Mouse (Mus musculus): ENCODE results near the gene Cep135. TPM values are rescaled to one million over a fixed set of nuclear protein-coding genes. Genes with fewer than 3 reads are reported as not detected.
A peak's percentile ranks its signal among the peaks of the same experiment; 100 is the strongest.

Cep135 gene
- polyA plus RNA-seq (2014; fragmentation: Nextera tagmentation; extraction: Ambion mirVana): 12.2 and 15.5 TPM in 2 replicates

DNA sequence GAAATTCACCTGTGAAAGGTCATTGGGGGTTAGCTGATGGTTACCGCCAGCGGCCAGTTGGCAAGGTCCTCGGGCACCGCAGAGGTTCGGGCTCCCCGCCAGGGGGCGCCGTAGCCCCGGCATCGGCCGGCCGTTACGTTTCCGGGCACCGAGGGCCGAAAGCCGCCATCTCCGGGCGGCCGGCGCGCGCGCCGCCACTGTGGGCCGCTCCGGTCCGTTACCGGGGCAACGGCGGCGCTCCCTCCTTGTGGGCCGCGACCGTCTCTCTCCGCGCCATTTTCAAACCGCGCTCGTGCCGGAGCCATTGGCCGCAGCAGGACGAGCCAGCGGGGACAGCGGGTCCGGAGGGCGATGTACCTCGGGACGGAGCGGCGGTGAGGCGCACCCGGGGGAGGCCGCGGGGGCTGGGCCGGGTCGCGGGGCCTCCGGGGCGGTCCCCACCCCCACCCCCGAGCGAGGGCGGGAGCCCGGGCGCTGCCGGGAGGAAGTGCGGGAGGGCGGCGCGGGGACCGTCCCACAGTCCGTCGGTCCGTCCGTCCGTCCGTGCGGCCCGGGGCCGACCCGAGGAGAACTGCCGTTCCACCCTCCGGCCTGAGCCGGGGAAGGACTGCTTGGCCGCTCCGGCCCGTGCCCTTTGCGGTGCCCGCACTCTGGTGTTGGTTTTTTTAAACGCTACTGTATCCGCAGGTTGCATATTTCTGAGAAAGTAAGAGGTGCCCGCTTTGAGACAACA lies at the start of gene Cep135:
Gene Cep135, plus strand, starts transcription at position 148 of the 733 bp plus-strand sequence.
- Histone ChIP-seq H3K9ac (ENCODE audit: low read length) (peak within 1 kb of the TSS; percentile 95), H3K27me3 (ENCODE audit: control insufficient read depth, insufficient read depth, low read length) (no peaks in the 10 kb centered on the region), H3K36me3 (ENCODE audit: control insufficient read depth, insufficient read depth, low read length) (peaks cover 3% of the 10 kb centered on the region; the same call in 1 of the 2 replicates), H3K4me1 (replicated peaks; ENCODE audit: control insufficient read depth, insufficient read depth, low read length) (peaks cover 3% of the 10 kb centered on the region; the same call in 1 of the 2 replicates), H3K4me3 (ENCODE audit: low read depth, low read length) (peak within 1 kb of the TSS; percentile 91), H3K27ac (ENCODE audit: low read depth, low read length) (peak within 1 kb of the TSS; percentile 77), H3K9me3 (ENCODE audit: control insufficient read depth, low read length) (no peaks in the 10 kb centered on the region), H3K4me2 (ENCODE audit: low read depth, low read length, severe bottlenecking) (peak within 1 kb of the TSS; percentile 60)
- peak; percentile 98 for ATAC-seq (replicated peaks; ENCODE audit: low FRiP score)
- under 1% methylated on average over 64 of the region's 92 CpGs for WGBS
- DNase-seq (ENCODE audit: low spot score): peak; percentile 96

DNA sequence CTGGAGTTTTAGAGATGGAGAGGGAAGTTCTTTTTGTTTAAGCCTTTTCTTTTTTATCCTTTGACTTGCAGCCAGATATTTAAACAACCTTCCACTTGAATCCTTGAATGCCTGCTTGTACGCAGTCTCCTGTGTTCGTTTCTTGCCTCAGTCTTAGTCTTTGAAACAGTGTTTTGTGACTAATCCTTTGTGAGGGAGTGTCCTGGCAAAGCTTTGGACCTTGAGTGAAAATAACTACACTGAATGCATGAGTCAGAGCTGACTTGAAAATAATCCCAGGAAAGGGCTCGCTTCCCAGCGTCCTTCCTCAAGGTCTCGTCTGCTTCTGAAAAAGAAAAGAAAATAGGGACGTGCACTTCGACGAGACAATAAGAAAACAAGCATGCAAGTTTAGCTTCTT lies 48.3 kb upstream of the Cep135 start:
- H3K27me3 ChIP-seq (ENCODE audit: control insufficient read depth, insufficient read depth, low read length): no peaks in the 10 kb centered on the region
- peaks cover 4% of the 10 kb centered on the region; the same call in 1 of the 2 replicates for H3K36me3 ChIP-seq (ENCODE audit: control insufficient read depth, insufficient read depth, low read length)
- 78% methylated on average over 8 of the region's 8 CpGs for WGBS
- ATAC-seq (replicated peaks; ENCODE audit: low FRiP score) (no peak), DNase-seq (ENCODE audit: low spot score) (no peak)
- H3K9ac ChIP-seq (ENCODE audit: low read length): no peak overlapping the region
- no peak overlapping the region for H3K4me3 ChIP-seq (ENCODE audit: low read depth, low read length)
- H3K4me2 ChIP-seq (ENCODE audit: low read depth, low read length, severe bottlenecking): no peak overlapping the region
- H3K27ac ChIP-seq (ENCODE audit: low read depth, low read length): no peak overlapping the region
- H3K9me3 ChIP-seq (ENCODE audit: control insufficient read depth, low read length): no peaks in the 10 kb centered on the region
- no peaks in the 10 kb centered on the region for H3K4me1 ChIP-seq (replicated peaks; ENCODE audit: control insufficient read depth, insufficient read depth, low read length)

DNA sequence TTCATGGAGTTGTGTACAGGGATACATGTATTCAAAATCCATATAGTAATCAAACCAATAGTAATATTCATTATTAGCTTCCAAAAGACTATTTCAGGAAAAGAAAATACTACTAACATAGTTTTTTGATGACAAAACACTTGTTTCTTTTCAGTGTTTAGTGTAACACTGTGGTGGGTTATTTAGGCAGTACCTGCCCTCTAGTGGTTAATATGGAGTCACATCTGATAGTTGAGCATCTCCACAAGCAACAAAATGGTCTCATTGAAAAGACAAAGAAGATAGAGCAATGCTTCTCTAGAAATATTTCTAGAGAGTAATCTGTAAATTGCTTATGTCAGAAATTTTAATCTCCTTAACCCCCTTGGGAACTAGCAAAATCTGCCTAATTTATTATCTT lies 47.7 kb upstream of the Cep135 start:
- Histone ChIP-seq H3K4me1 (replicated peaks; ENCODE audit: control insufficient read depth, insufficient read depth, low read length) (no peaks in the 10 kb centered on the region), H3K27ac (ENCODE audit: low read depth, low read length) (no peak overlapping the region), H3K4me3 (ENCODE audit: low read depth, low read length) (no peak overlapping the region), H3K4me2 (ENCODE audit: low read depth, low read length, severe bottlenecking) (no peak overlapping the region), H3K9ac (ENCODE audit: low read length) (no peak overlapping the region), H3K9me3 (ENCODE audit: control insufficient read depth, low read length) (no peaks in the 10 kb centered on the region), H3K36me3 (ENCODE audit: control insufficient read depth, insufficient read depth, low read length) (peaks cover 4% of the 10 kb centered on the region; the same call in 1 of the 2 replicates), H3K27me3 (ENCODE audit: control insufficient read depth, insufficient read depth, low read length) (no peaks in the 10 kb centered on the region)
- no peak for ATAC-seq (replicated peaks; ENCODE audit: low FRiP score)
- DNase-seq (ENCODE audit: low spot score): no peak

DNA sequence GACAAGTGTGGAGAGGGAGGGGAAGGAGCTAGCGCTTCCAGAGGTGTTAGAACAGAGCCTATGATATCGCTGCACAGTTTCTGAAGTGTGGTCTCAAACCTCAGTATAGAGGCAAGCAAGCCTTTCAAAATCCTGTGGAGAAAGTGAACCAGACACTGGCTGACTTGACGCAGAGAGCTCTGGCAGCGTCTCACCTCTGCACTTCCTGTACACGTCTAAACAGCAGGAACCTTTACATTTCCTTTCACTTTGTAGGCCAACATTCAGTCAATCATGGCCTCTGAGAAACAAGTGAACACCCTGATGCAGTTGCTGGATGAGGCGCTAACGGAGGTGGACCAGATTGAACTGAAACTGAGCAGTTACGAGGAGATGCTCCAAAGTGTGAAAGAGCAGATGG lies 45.3 kb upstream of the Cep135 start:
- no peaks in the 10 kb centered on the region for H3K4me1 ChIP-seq (replicated peaks; ENCODE audit: control insufficient read depth, insufficient read depth, low read length)
- H3K36me3 ChIP-seq (ENCODE audit: control insufficient read depth, insufficient read depth, low read length): peaks cover 4% of the 10 kb centered on the region; the same call in 1 of the 2 replicates
- H3K4me2 ChIP-seq (ENCODE audit: low read depth, low read length, severe bottlenecking): no peak overlapping the region
- ATAC-seq (replicated peaks; ENCODE audit: low FRiP score) (no peak), DNase-seq (ENCODE audit: low spot score) (no peak)
- no peaks in the 10 kb centered on the region for H3K27me3 ChIP-seq (ENCODE audit: control insufficient read depth, insufficient read depth, low read length)
- WGBS: 92% methylated on average over 8 of the region's 8 CpGs
- H3K9ac ChIP-seq (ENCODE audit: low read length): no peak overlapping the region
- H3K9me3 ChIP-seq (ENCODE audit: control insufficient read depth, low read length): no peaks in the 10 kb centered on the region
- H3K27ac ChIP-seq (ENCODE audit: low read depth, low read length): no peak overlapping the region
- no peak overlapping the region for H3K4me3 ChIP-seq (ENCODE audit: low read depth, low read length)

DNA sequence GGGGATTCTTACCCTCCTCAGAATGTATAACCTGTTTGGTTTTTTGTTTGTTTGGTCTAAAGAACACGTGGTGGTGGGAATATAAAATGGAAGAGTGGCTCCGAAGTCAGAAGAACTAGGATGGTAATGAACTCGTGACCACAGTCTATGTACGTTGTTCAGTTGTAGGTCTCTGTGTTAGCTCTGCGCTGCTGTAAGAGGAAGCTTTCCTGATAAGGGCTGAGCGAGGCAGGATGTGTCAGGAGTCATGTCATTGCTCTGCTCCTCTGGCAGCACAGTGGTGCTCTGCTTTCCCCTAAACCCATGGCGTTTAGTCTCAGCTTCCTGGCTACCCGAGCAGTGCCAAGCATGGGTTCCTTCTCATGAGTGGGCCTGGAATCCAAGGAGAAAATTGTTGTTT lies 38.1 kb upstream of the Cep135 start:
- Histone ChIP-seq H3K4me3 (ENCODE audit: low read depth, low read length) (no peak overlapping the region), H3K9ac (ENCODE audit: low read length) (no peak overlapping the region), H3K4me2 (ENCODE audit: low read depth, low read length, severe bottlenecking) (no peak overlapping the region), H3K9me3 (ENCODE audit: control insufficient read depth, low read length) (no peaks in the 10 kb centered on the region), H3K36me3 (ENCODE audit: control insufficient read depth, insufficient read depth, low read length) (no peaks in the 10 kb centered on the region), H3K27me3 (ENCODE audit: control insufficient read depth, insufficient read depth, low read length) (no peaks in the 10 kb centered on the region), H3K27ac (ENCODE audit: low read depth, low read length) (no peak overlapping the region), H3K4me1 (replicated peaks; ENCODE audit: control insufficient read depth, insufficient read depth, low read length) (no peaks in the 10 kb centered on the region)
- DNase-seq (ENCODE audit: low spot score): no peak
- no peak for ATAC-seq (replicated peaks; ENCODE audit: low FRiP score)
- WGBS: 90% methylated on average over 8 of the region's 8 CpGs

DNA sequence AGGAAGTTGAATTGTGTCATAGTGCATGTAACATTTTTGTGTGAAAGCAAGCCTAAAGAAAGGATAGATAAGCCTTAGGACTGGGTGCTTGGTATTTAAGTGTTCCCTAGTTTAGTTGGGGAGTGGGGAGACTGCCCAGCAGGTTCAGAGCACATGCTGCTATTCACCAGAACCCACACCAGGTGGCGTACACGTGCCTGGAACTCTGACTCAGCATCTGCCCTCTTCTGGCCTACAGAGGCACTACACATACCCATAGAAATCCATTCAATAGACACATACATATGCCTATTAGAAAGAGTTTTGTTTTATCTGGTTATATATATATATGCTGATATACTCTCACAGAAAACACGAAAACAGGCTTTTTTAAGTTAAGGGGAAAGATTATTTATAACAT lies 23.2 kb upstream of the Cep135 start:
- Histone ChIP-seq H3K27me3 (ENCODE audit: control insufficient read depth, insufficient read depth, low read length) (no peaks in the 10 kb centered on the region), H3K4me2 (ENCODE audit: low read depth, low read length, severe bottlenecking) (no peak overlapping the region), H3K4me3 (ENCODE audit: low read depth, low read length) (no peak overlapping the region), H3K4me1 (replicated peaks; ENCODE audit: control insufficient read depth, insufficient read depth, low read length) (no peaks in the 10 kb centered on the region), H3K36me3 (ENCODE audit: control insufficient read depth, insufficient read depth, low read length) (peaks cover 10% of the 10 kb centered on the region), H3K9ac (ENCODE audit: low read length) (no peak overlapping the region), H3K27ac (ENCODE audit: low read depth, low read length) (no peak overlapping the region), H3K9me3 (ENCODE audit: control insufficient read depth, low read length) (no peaks in the 10 kb centered on the region)
- DNase-seq (ENCODE audit: low spot score) (peak; percentile 69), ATAC-seq (replicated peaks; ENCODE audit: low FRiP score) (no peak)
- WGBS: 31% methylated on average over 3 of the region's 3 CpGs

DNA sequence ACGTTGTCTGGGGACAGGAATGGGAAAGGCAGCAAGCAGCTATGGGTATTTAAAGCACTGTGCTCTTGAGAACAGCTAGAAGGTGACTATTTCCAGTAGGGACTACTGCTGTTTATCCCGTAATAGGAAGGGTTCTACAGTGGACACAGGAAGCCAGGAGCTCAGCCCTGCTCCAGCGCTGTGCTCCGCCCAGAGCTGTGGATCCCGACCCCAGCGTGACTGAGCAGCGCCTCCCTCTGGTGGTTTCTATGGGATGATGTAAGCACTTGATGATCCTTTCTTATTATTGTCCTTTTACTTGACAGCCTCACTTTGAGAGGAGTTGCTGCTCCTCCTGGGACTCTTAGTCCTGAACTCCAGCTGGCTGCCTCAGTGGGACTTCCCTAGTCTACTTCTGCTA lies 14.2 kb upstream of the Cep135 start:
- DNase-seq (ENCODE audit: low spot score) (no peak), ATAC-seq (replicated peaks; ENCODE audit: low FRiP score) (no peak)
- Histone ChIP-seq H3K4me2 (ENCODE audit: low read depth, low read length, severe bottlenecking) (no peak overlapping the region), H3K4me3 (ENCODE audit: low read depth, low read length) (no peak overlapping the region), H3K9me3 (ENCODE audit: control insufficient read depth, low read length) (no peaks in the 10 kb centered on the region), H3K4me1 (replicated peaks; ENCODE audit: control insufficient read depth, insufficient read depth, low read length) (no peaks in the 10 kb centered on the region), H3K9ac (ENCODE audit: low read length) (no peak overlapping the region), H3K27me3 (ENCODE audit: control insufficient read depth, insufficient read depth, low read length) (no peaks in the 10 kb centered on the region), H3K27ac (ENCODE audit: low read depth, low read length) (no peak overlapping the region), H3K36me3 (ENCODE audit: control insufficient read depth, insufficient read depth, low read length) (no peaks in the 10 kb centered on the region; the same call in 1 of the 2 replicates)
- 71% methylated on average over 7 of the region's 7 CpGs for WGBS

DNA sequence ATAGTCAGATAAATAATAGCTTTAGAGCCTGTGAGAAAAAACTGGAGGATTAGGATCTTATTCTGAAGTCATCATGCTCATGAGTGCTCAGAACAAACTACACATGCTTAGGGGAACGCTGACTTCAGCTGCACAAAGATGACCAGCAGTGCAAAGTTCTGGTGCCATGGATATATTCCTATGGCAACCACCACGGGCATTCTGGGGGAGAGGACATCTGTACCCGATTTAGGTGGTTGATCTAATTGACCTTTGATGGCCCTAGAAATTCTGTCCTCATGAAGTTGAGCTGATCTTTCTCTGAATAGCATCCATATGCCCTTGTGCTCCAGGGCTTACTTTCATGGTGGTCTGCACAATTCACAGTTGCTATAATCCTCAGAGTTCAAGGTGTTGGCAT lies 11.5 kb upstream of the Cep135 start:
- H3K9ac ChIP-seq (ENCODE audit: low read length): no peak overlapping the region
- H3K4me1 ChIP-seq (replicated peaks; ENCODE audit: control insufficient read depth, insufficient read depth, low read length): no peaks in the 10 kb centered on the region
- H3K27me3 ChIP-seq (ENCODE audit: control insufficient read depth, insufficient read depth, low read length): no peaks in the 10 kb centered on the region
- DNase-seq (ENCODE audit: low spot score): no peak
- no peaks in the 10 kb centered on the region for H3K9me3 ChIP-seq (ENCODE audit: control insufficient read depth, low read length)
- H3K36me3 ChIP-seq (ENCODE audit: control insufficient read depth, insufficient read depth, low read length): no peaks in the 10 kb centered on the region
- H3K4me3 ChIP-seq (ENCODE audit: low read depth, low read length): no peak overlapping the region
- WGBS: 78% methylated on average over 3 of the region's 3 CpGs
- ATAC-seq (replicated peaks; ENCODE audit: low FRiP score): no peak
- H3K4me2 ChIP-seq (ENCODE audit: low read depth, low read length, severe bottlenecking): no peak overlapping the region
- no peak overlapping the region for H3K27ac ChIP-seq (ENCODE audit: low read depth, low read length)

DNA sequence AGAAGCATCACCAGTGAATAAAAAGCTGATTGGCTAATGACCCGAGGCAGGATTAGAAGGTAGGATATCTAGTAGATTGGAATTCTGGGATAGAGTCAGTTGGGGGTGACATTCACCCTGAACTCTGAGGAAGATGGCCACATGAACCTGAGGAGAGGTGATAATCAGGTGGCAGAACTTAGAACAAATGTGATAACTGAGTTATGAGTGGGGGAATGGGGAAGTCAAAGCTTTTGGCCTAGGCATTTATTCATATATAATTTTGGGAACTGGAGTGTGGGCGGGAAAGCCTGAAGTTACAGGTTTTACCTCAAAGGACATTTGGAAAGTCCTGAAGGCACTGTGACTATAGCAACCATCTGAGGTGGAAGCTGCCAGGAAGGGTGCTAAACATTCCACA lies 3.1 kb upstream of the Cep135 start:
- H3K9me3 ChIP-seq (ENCODE audit: control insufficient read depth, low read length): no peaks in the 10 kb centered on the region
- H3K4me3 ChIP-seq (ENCODE audit: low read depth, low read length): no peak overlapping the region
- DNase-seq (ENCODE audit: low spot score) (no peak), ATAC-seq (replicated peaks; ENCODE audit: low FRiP score) (no peak)
- no peak overlapping the region for H3K9ac ChIP-seq (ENCODE audit: low read length)
- H3K27me3 ChIP-seq (ENCODE audit: control insufficient read depth, insufficient read depth, low read length): no peaks in the 10 kb centered on the region
- H3K4me2 ChIP-seq (ENCODE audit: low read depth, low read length, severe bottlenecking): no peak overlapping the region
- H3K27ac ChIP-seq (ENCODE audit: low read depth, low read length): no peak overlapping the region
- no peaks in the 10 kb centered on the region for H3K36me3 ChIP-seq (ENCODE audit: control insufficient read depth, insufficient read depth, low read length)
- 82% methylated on average over 2 of the region's 2 CpGs for WGBS
- H3K4me1 ChIP-seq (replicated peaks; ENCODE audit: control insufficient read depth, insufficient read depth, low read length): peaks cover 3% of the 10 kb centered on the region; the same call in 1 of the 2 replicates
